Mouse (Mus musculus): ENCODE measurements around the gene Hpn.
A peak's percentile ranks its signal among the peaks of the same experiment; 100 is the strongest.

The Hpn gene

DNA sequence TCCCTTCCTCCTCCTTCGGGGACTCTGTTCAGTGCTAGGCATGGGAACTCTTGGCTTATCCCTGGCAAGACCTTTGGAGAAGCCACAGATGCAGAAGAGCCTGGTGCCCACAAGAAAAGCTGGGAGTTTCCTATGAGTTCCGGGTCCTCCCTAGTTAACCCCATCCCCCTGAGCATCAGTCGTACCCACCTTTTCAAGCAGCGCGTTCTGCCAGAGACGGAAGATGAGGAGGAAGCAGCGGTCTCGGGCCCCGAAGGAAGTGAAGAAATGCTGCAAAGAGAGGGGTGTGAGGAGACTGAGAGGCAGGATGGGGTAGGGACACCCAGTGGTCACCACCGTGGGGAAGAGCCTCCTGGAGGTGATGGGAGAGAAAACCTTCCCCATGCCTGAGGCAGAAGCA is 25.9 kb upstream of the Hpn start:
- no peak for DNase-seq (ENCODE audit: low spot score in 2 of 2)

DNA sequence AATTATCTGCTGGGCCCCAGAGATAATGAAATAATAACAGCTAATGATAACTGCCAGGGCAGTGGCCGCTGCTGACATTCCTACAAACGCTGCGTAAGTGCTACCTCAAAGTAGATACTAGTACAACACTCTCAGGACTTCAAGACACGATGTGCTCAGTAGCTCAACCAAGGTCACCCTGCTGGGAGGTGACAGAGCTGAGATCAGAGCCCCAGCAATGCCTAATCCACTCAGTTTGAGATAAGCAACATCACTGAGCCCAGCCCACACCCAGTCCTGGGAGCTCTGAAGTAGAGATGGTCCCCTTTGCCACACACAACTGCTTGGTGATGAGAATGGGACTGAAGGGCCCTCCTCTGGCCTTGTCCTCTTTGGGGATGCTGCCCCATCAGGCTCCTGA is 25.2 kb upstream of the Hpn start:
- no peak for DNase-seq (ENCODE audit: low spot score in 2 of 2)

DNA sequence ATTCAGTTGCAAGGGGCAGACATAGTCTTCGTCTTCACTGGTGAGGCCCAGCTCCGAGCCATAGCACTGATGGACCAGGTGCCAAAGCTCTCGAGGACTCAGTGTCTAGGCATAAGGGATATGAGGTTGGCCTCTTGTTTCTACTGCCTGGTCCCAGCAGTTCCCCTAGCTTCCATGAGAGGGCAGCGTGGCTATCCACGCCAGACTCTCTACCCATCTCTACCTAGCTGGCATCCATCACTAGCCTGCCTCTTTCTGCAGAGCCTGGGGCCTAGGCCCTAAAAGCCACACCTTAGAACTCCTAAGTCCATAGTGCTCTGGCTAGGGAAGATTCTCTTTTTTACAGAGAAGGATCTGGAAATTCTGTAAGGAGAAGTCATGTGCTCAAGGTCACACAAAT is 24.7 kb upstream of the Hpn start:
- peak in 1 of 2 experiments; percentile 68 for DNase-seq (ENCODE audit: low spot score in 2 of 2)

DNA sequence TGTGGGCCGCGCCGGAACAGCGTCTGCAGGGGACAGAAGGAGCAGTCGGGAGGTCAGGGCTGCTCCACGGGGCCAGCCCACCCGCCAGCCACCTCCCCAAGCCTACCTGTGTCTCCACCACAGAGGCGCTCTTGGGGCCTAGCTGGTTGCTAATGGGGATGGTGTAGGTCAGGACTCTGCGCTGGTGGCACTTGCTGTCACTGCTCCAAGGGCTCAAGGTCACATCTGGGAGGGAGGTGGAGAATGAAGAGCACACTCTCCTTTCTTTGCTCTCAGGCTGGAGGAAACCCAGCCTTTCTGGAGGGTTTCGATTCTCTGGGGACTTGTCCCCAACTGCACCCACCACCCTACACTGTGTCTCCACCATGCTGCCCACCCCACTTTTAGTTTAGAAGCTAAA is 20.6 kb upstream of the Hpn start:
- no peak for DNase-seq (ENCODE audit: low spot score in 2 of 2)

DNA sequence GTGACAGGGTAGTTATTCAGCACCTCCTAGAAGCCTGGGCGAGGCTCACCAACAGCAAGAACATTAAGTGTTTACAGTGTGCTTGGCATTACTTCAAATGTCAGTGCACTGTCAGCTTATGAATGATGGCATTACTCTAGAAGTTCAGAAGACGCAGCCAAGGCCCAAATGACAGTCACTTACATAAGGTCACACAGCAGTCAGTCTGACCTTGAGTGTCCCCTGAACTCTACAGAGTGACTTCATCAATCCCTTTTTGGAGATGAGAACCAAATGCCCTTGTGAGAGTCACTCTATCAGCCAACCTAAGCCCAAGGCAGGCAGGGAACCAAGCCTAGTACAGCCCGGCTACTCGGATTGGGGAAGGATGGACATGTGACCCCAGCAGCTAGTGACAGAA is 16.8 kb upstream of the Hpn start:
- DNase-seq (ENCODE audit: low spot score in 2 of 2): no peak

DNA sequence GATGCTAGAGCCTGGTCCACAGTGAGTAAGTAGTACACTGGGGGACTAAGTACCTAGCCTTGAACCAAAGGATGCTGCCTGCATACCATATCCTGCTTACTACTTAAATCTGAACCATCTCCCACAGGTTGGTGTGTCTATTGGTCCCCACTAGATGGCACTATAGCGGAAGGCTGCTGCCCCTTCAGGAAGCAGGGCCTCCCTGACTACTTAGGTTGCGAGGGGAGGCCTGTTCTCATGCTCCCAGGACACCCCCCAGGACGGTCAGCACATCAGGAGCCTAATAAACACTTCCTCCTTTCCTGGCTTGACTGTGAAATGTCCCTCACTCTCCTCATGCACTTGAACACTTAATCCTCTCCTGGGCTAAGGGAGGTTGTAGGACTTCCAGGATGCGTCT is 15.8 kb upstream of the Hpn start:
- peak in 1 of 2 experiments; percentile 62 for DNase-seq (ENCODE audit: low spot score in 2 of 2)

DNA sequence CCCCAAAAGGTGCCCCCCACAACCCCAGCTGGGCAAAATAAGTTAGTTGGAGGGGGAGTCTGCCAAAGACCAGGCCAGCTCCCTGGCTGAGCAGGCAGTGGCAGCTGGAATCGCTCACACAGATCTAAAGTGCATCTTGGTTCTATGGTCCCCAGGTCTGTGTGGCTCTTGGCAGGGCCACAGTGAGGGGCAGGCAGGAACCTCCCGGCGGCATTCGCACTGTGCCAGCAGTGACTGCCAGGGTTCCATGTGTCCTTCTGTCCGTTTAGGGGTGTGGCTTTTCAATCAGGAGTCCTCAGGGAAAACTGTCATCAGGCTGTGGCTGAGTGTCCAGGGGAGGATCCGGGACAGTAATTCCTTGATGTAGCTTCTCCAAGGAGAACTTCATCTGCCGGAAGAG is 15.1 kb upstream of the Hpn start:
- DNase-seq (ENCODE audit: low spot score in 2 of 2): no peak

DNA sequence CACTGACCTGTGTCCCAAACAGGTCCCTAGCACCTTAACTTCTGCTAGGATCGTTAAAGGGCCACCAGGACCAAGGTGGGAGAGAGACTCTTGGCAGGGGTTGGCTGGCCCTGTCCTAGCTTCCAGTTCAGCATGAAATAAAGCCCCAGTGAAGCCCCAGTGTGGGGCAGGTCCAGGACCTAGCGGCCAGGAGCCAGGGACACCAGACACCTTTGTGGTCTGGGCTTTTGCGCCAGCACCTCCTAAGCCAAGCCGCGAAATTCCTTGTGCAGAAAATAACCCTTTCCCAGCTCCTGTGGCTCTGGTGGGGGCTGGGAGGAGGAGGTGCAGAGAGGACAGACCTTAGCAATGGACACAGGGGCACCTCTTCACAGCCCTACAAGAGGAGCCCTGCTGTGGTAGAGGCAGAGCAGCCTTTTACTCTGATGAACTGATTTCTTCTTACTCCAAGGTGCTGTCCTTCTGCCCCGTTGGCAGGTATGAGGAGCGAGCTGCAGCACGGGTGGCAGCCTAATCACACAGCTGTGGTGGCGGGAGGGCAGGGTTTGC is 13.1 kb upstream of the Hpn start:
- DNase-seq (ENCODE audit: low spot score in 2 of 2): no peak

DNA sequence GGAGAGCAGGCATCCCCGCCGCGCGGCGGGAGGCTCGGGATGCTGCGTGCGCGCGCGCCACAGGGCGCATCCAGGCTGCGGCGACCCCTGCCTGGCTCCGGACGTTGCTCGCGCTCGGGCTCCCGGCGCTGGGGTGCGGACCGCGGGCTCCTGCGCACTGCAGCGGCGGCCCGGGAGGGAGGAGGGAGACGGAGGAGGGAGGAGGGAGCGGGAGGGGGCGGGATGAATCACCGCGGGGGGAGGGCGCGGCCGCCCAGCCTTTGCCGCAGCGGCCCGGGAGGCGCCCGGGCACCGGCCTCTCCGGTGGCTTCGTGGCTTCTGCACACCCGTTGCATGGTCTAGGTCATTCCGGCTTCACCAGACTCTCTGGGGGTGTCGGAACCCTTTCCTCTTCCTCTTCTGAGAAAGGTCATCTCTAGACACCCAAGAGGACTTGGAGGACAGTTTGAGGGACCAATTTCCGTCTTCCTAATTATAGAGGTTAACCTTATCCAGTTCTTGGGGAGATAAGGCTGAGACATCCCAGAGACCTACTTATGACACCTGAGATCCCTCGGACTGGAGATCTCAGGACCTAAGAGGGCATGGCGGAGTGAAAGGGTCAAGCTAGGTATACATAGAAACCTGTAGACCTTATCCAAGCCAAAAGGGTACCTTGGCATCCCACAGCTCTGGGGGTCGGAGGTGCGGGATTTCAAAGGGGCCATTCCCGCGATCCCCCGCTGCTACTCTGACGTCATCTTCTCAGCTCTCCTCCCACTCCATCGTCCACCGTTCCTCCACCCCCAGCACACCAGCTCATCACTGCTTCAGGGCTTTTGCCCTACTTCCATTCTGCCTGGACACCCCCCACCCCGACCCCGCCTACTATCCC is 12.0 kb upstream of the Hpn start, which contains the start of gene Scn1b:
Gene Scn1b, minus strand, starts transcription at position 153 of the 874 bp plus-strand sequence.
- peak in 1 of 2 experiments; percentile 66 for DNase-seq (ENCODE audit: low spot score in 2 of 2)

DNA sequence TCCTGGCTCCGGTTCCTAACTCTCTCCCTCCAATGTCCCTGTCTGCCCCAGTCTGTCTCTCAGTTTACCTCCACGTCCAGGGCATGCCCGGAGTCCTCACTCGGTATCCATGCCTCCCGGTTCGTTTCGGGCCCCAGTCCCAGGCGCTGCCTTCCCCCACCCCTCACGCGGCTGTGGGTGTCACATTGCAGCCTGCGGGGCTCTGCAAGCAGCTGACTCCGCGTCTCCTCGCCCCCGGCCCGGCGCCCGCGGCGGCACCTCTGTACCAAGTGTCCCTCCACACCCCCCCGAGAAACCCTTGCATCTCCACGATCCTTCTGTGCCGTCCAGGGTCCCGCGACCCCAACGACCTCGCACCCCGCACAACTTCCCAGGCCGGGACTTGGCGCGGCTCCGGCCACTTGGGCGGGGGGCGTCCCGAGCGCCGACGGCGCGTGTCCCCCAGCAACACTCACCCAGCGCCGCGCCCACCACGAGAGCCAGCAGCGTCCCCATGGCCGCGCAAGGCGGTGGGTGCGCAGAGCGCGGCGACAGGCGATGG is 11.2 kb upstream of the Hpn start:
- peak in 1 of 2 experiments; percentile 64 for DNase-seq (ENCODE audit: low spot score in 2 of 2)

DNA sequence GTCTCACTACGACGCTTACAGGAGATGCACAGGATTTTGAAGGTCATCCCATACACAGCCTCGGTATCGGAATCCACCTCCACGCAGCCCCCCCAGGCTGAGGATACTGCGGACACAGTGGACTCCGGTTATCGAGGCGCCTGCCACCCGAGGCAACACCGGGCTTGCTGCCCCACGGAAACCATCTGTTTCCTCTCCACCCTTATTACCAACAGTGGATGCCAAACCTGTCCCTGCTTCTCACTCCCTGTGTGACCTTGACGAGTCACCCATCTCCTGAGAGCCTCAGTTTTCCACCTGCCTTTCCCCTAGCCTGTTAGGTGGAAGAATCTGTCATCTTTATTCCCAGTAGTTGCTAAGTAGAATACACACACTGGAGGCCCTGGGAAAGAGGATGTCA is 10.0 kb upstream of the Hpn start:
- no peak for DNase-seq (ENCODE audit: low spot score in 2 of 2)

DNA sequence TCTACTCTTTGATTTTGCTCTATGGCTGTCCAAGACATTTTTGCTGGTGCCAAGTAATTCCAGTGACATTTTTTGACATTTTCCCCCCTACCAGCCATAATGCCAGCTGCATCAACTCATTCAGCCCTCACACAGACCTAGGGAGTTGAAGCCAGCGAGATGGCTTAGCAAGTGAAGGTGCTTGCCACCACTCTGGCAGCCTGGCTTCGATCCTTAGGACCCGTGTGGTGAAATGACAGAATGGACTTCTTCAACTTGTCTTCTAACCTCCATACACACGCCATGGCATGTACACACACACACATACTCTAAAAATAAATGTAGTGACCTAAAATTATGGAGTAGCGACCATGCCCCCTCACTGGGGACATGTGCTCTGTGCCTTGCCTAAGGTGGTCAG is 9.3 kb upstream of the Hpn start:
- no peak for DNase-seq (ENCODE audit: low spot score in 2 of 2)

DNA sequence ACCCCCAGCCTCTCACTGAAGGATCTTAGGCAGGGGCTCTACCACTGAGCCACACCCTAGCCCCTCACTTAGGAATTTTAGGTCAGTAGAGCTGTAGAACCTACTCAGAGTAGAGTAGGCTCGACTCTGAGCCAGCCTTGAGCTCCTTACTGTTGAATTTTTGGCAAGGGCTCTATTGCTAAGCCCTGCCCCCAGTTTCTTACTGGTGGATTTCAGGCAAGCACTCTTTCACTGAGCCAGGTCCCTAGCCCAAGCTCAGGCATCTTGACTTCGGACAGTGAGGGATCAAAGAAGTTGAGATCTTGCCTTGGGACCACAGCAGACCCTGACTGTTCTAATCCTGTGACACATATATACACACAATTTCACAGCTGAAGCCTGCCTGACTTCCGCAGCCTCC is 8.6 kb upstream of the Hpn start:
- no peak for DNase-seq (ENCODE audit: low spot score in 2 of 2)

DNA sequence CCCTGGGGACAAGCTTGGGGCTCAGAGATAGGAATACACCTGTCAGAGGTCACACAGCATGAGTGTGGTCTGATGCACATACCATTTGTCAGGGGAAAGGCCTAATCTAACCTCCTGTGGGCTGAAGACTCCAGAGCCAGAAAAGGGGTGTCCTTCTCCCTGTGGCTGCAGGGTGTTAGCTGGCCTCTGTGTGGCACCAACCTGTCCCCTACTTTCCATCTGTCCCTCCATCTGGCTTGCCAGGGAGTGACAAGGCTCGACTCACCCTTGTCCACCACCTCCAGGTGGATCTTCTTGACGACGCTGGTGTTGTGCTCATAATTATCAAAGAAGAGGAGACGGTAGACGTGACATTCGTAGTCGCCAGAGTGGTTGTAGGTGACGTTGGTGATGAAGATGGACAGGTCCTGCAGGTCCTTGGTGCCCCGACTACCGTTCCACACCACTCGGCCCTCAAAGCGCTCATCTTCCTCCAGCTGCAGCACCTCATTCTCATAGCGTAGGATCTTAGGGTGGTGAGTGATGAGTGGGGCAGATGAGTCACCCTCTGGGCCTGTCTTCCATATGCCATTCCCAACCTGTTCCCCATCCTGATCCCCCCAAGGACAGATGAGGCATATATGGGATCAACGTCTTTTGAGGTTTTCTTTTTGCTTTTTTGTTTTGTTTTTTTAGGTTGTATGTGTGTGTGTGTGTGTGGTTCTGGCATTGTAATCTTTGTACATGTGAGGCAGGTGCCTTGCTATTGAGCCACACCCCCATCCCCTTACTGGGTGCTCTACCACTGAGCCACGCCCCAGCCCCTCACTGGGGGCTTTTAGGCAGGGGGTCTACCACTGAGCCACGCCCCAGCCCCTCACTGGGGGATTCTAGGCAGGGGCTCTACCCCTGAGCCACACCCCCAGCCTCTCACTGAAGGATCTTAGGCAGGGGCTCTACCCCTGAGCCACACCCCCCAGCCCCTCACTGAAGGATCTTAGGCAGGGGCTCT is 7.8 kb upstream of the Hpn start:
- no peak for DNase-seq (ENCODE audit: low spot score in 2 of 2)

DNA sequence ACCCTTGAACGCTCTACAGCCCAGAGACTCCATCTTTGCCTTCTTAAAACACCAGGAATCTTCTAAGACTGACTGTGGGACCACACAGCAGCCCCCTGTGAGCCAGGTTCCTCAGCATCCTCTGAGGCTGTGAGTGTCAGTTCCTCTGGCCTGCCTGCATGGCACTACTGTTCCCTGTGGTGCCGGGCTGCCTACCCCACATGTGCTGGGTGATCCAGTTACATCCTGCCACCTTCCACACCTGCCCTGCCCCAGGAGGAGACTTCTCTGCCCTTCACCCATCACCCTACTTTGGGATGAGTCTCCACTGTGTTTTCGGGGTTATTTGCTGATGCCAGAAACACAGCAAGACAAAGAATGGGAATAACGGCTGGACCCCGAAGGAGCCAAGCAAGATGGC is 4.5 kb upstream of the Hpn start:
- DNase-seq (ENCODE audit: low spot score in 2 of 2): no peak

DNA sequence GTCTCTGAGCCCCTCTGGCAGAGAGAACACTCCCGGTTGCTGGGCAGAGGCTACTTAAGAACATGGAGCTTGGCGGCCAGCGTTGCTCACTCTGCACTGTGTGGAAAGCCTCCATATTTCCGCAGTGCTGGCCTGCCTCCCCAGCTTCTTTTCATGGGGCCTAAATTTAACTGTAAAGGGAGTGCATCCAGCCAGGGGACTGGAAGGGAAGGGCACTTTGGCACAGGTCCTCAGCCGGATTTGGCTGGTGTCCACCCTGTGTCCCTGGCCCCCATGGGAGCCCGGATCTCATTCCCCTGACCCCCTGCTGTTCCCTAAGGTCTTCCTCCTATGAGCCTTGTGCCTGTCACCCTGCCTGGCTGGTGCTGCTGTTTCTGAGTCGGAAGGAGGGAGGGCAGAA is 3.4 kb upstream of the Hpn start:
- DNase-seq (ENCODE audit: low spot score in 2 of 2): no peak

DNA sequence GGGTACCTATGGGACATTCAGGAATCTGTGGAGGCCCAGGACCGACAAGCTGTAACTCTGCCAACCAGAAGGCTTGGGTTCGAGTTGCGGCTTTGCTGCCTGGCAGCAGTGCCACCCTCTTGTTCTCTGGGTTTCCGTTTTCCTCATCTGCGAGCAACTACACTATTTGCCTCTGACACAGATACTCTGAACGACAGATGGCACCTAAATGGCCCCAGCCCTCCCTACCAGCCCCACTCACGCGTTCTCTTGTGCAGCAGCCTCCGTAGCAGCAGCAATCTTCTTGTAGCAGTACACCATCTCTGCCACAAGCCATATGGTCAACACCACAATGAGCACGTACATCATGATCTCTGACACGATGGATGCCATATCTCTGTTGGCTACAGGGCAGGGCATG is 2.4 kb upstream of the Hpn start:
- no peak for DNase-seq (ENCODE audit: low spot score in 2 of 2)

DNA sequence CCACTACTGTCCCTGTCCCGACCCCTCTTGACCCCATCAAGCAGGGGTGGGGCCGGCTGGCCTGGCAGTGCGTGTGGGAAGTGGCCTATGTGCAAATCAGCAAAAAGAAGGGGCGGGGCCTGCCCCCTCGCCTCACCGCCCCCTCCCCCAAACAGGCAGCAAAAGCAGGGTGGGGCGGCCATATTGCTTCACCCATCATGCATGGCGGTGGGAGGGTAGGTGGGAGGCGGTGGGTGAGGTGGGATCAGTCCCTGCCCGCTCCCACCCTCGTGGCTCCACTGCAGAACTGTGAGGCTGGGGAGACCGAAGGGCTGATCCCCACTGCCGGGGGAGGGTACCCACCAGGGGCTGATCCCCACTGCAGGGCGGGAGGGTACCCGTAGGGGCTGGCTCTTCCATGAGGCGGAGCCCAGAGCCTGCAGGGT is 1.6 kb upstream of the Hpn start:
- DNase-seq (ENCODE audit: low spot score in 2 of 2): no peak

DNA sequence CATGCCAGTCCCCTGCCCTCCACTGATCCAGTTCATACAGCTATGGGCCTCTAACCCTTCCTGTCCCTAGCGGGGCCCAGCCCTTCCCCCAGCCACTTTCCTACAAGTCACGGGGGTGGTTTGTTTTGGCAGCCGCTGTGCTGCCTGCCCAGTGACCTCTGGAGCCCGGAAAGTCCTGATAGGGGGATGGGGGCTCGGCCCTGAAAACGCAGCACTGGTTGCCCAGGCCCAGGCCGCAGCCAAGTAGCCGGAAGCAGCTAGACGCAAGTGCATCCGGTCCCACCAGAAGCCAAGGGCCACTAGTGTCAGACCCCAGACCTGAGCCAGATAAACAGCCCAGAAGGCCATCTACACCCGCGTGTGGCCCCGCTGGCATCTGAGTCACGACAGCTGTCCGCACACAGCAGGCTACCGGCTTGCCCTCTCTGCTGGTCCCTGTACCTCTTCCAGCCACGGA is 525 bp upstream of the Hpn start:
- no peak for DNase-seq (ENCODE audit: low spot score in 2 of 2)

DNA sequence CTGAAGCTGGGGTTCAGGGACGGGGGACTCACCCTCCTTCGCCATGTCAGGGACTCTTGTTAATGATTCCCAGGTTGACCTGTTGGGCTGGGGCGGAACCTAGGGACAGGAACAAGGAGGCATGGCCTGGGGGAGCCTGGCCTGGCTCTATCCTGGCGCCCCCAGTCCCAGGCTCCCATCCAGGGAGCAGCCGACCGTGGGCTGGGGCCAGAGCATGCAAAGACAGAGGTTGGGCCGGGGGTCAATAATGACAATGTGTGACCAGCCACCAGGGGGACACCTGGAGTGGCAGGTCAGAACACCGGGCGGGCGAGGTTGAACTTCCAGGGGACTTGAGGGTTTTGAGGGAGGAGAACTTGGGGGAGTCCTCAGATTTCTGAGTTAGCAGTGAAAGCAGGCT is 444 bp downstream of the Hpn start:
- no peak for DNase-seq (ENCODE audit: low spot score in 2 of 2)

DNA sequence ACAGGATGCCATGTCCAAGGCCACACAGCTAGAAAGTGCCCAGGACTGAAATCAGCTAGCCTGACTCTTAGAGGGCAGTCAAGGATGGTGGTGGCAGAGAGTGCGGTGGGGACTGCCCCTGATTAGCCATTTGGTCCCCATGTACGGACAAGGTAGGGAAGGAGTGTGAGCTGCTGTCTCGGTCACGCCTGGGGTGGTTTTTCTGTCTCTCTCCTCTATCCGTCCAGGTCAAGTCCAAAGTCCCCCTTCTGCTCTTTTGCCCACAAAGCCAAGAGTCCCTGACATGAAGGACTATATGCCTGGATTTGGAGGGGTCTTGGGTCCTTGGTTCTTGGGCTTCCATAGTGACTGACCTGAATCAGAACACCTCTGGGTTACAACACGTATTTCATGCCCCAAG is 1.3 kb downstream of the Hpn start:
- DNase-seq (ENCODE audit: low spot score in 2 of 2): no peak

DNA sequence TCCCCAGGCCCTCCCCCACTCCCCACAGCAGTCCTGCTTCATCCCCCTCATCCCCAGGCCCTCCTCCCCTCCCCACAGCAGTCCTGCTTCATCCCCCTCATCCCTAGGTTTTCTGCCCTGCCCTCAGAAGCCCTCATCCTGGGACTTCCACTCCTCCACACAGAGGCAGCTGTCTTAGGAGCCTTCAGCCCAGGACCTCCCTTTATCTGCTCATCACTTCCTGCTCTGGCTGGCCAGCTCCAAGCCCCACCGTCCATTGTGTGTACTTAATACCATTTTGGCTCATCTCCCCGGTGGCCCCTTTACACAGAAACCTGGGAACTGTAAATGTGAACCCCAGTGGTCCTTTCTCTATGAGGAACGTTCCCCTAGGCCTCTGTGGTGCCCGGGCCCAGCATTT is 3.1 kb downstream of the Hpn start:
- DNase-seq (ENCODE audit: low spot score in 2 of 2): no peak

All from frontal cortex, postnatal 36 days (tissue).